Mouse (Mus musculus) C2C12 (cell line): ENCODE measurements around the gene Cdk5r2.

Experiments
- CEBPB ChIP-seq: IDR thresholded peaks from one replicate; pipeline ENCODE4 v1.6.1; 2011; ENCODE audit warnings: low read depth, mild to moderate bottlenecking, control low read depth, moderate library complexity
- CTCF ChIP-seq: IDR thresholded peaks from one replicate; pipeline ENCODE4 v1.5.1; 2011; ENCODE audit not compliant: control insufficient read depth, insufficient read depth, insufficient read length
- FOSL1 ChIP-seq: IDR thresholded peaks from one replicate; pipeline ENCODE4 v1.8.0; 2011; ENCODE audit warnings: mild to moderate bottlenecking, low read length; ENCODE audit not compliant: poor library complexity, insufficient read depth, severe bottlenecking
- MAX ChIP-seq: IDR thresholded peaks from one replicate; pipeline ENCODE4 v1.6.1; 2011; ENCODE audit warnings: mild to moderate bottlenecking, control low read depth
- MYOD1 ChIP-seq: IDR thresholded peaks from one replicate; pipeline ENCODE4 v1.6.1; 2011; ENCODE audit warnings: low read depth; ENCODE audit not compliant: control insufficient read depth, insufficient read length
- MYOG ChIP-seq: IDR thresholded peaks from one replicate; pipeline ENCODE4 v1.6.1; 2011; ENCODE audit not compliant: control insufficient read depth, insufficient read length; ENCODE audit errors: extremely low read depth
- USF1 ChIP-seq: IDR thresholded peaks from one replicate; pipeline ENCODE4 v1.6.1; 2011; ENCODE audit warnings: low read depth, mild to moderate bottlenecking, control low read depth, moderate library complexity

- TF ChIP-seq CTCF: no peak
- TF ChIP-seq MAX: no peak
- TF ChIP-seq MYOD1: no peak
- TF ChIP-seq CEBPB: no peak
- no peak for TF ChIP-seq USF1
- no peak for TF ChIP-seq MYOG
- no peak for TF ChIP-seq FOSL1
These were observed 28.7 kb downstream of the Cdk5r2 start for GRCm38 (mm10) chr1:74883441-74883840.
